Mouse (Mus musculus): ENCODE results near the gene Ksr1.

The Ksr1 gene

GRCm38 (mm10) chr11:79069453-79070153 lies 76.6 kb downstream of the Ksr1 start:
- DNase-seq (ENCODE audit: low read depth in 2 of 2, low spot score in 2 of 2) = no peak

DNA sequence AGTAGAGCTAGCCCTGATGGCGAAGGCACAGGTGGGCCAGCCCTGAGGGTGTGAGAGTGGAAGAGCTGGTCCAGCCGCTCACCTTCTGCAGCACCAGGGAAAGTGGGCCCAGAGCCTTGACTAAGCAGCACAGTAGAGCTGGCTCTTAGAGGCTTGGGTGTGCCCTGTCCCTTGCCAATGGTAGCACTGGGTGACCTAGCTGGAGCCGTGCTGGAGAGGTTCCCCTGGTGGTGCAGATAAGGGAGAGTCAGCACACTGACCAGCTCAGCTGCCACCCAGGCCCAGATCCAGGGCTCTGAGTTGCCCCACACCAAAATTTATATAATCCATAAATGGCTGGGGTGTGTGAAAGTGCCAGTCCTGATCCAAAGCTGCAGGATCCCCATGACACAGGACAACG lies 79.0 kb downstream of the Ksr1 start:
- no peak for DNase-seq (ENCODE audit: low read depth in 2 of 2, low spot score in 2 of 2)

- DNase-seq (ENCODE audit: low read depth in 2 of 2, low spot score in 2 of 2) = no peak
Measured at GRCm38 (mm10) chr11:79066191-79066530, 80.0 kb downstream of the Ksr1 start.

- no peak for DNase-seq (ENCODE audit: low read depth in 2 of 2, low spot score in 2 of 2)
Measured at GRCm38 (mm10) chr11:79065463-79066190, 80.6 kb downstream of the Ksr1 start.

DNA sequence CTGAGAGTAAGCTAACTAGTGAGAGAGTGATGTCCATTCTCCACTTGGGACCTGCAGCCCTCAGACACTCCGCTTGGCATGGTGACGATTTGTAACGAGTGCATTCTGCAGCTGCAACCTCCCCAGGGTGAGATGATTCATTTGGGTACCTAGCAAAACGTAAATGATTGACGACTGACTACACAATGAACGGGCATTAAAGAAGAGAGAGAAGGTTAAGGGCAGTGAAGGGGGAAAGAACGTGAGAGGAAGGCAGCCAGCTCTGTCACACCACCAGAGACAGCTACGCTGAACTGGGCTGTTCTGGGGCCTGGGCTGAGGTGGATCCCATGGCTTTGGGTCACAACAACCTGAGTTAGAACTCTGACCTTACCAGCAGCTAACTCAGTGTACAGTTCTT lies 81.9 kb downstream of the Ksr1 start:
- DNase-seq (ENCODE audit: low read depth in 2 of 2, low spot score in 2 of 2) = no peak

DNA sequence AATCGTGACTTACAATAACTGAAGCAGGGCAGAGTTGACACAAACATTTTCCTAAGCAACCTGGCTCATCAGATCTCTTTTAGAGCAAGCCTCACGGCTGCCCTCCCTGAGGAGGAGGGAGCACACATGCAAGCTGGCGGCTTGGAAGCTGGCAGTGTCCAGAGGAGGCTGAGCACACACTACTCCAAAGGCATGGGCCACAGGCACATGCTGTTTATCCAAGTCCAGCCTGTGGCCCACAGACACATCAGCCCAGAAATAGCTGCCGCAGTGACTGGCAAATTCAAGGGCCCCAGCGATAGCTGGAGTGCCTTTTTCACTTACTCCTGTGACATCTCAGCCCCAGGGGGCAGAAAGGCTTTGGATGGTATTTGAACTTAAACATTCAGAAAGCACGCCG lies 82.6 kb downstream of the Ksr1 start:
- DNase-seq (ENCODE audit: low read depth in 2 of 2, low spot score in 2 of 2) = no peak

- no peak for DNase-seq (ENCODE audit: low read depth in 2 of 2, low spot score in 2 of 2)
Measured at GRCm38 (mm10) chr11:79062897-79063296, 83.3 kb downstream of the Ksr1 start.

DNA sequence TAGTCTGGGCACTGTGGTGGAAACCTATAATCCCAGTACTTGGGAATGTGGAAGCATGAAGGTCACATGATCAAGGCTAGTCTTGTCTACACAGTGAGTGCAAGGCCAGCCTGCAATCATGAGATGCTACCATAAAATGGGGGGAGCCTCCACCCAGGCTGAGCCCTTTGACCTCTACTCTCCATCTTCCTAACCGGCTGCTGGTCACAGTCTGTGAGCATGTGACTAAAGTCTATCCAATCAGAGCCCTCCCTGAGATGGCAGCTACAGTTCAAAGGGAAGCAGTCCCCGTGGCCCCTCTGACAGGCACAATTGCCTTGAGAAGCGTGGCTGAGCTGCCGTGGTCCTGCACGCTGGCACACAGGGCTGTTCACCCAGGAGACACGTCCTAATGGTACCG lies 84.4 kb downstream of the Ksr1 start:
- DNase-seq (ENCODE audit: low read depth in 2 of 2, low spot score in 2 of 2) = no peak

GRCm38 (mm10) chr11:79059850-79060249 lies 86.4 kb downstream of the Ksr1 start:
- no peak for DNase-seq (ENCODE audit: low read depth in 2 of 2, low spot score in 2 of 2)

DNA sequence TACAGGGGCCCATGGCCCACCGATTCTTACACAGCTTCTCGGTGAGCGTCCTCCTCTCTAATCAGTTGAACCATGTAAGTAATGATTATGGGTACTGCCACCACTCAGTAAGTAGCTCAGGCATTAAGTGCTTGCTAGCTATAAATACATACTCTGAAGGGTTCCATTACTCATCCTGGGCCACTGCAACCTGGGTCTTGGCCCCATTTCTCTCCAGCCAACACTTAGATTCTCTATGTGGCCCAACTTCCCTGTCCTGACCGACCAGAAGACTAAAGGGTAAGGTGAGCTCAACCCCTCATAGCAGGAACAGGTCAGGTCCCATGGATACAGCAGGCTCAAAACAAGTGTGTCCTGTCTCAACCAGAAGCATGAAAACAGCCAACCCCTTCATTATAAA lies 87.1 kb downstream of the Ksr1 start:
- no peak for DNase-seq (ENCODE audit: low read depth in 2 of 2, low spot score in 2 of 2)

DNA sequence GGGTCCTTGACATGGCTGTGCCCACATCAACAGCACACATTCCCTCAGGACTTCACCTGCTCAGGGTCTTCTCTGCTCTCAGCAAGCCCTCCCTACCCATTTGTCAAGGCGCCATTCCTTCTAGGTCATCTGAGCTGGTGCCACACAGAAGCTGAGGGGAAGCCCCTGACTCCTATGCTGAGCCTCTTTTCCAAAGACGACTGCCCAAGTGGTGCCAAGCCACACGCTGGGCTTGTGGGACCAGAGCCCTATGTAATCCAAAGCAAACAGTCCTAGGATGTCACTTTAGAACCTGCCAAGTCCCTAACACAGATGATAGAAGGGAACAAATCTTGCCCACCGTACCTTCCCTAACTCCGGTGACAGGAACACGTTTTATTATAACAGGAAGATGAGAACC lies 87.6 kb downstream of the Ksr1 start:
- no peak for DNase-seq (ENCODE audit: low read depth in 2 of 2, low spot score in 2 of 2)

- no peak for DNase-seq (ENCODE audit: low read depth in 2 of 2, low spot score in 2 of 2)
Measured at GRCm38 (mm10) chr11:79057809-79058208, 88.4 kb downstream of the Ksr1 start.

- DNase-seq (ENCODE audit: low read depth in 2 of 2, low spot score in 2 of 2) = no peak
Measured at GRCm38 (mm10) chr11:79056891-79057290, 89.3 kb downstream of the Ksr1 start.

DNA sequence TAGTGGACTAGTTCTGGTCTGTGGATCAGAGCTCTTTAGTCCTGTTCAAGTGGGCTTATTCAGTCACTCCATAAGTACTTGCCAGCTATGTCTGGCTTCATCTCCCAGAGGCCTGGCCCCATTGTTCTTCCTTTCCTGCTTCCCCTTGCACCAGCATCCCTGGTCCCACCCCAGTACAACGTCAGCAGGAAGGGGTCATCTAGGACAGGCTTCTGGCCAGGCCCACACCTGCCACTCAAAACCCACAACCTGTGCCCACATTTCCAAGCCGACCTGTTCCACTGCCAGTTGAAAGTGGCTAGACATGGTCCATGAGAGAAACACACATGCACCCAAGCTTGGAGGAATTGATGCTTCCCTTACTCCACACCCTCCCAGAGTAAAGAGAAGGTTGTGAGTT lies 90.2 kb downstream of the Ksr1 start:
- no peak for DNase-seq (ENCODE audit: low read depth in 2 of 2, low spot score in 2 of 2)

DNA sequence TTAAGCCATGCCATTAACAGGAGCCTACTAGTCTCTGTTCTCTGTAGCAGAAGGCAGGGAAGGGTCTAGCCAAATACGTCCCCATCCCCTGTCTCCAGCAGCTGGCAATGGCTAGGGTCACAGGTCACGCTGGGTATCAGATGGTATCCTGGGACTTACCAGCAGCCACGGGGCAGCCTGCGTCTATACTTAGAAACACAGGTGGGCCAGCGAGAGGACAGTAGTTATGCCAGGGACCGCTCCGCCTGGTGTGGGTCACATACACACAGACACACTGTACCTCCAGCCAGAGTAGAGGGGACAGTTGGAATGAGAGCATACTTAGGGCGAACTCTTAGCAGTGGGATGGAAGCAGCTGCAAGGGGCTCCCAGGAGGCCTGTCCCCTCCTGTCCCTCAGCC lies 91.0 kb downstream of the Ksr1 start:
- DNase-seq (ENCODE audit: low read depth in 2 of 2, low spot score in 2 of 2) = no peak

DNA sequence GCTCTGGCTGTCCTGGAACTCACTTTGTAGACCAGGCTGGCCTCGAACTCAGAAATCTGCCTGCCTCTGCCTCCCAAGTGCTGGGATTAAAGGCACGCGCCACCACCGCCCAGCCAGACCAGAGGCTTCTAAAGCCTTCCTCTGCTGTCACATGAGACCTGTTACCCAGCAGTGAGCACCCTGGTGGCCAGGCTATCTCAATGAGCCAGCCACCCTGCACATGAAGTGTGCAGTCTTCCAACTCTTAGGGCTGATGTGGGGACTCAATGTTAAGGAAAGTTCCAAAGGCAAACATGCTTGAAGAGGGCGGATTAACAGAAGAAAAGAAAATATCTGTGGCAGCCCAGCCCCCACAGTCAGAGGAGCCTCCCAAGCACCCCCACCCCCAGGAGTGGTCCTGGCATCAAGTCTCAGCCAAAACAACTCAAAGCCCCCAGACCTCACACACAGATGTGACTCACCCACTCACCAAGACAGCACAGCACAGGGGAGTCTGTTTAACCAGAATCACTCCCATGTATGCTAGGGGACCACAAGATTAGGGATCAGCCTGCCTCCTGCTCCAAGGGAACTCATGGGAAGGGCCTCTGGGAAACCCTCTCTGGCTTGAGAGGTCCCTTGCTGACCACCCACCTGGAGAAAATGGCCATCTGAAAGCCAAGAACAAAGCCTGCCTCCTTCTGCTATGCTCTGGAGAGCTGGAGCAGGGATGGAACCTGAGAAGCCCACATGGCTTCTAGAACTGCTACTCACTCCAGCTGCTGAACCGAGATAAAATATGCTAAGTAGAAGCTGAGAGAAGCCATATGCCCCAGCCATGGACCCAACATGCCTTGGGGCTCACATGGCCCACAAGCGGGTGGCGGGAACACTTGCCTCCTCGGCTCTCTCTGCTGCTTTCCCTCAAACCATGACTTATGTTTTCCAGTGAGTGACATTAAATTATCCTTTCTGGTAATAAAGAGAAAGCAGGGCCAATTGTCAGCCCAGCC lies 91.8 kb downstream of the Ksr1 start:
- DNase-seq (ENCODE audit: low read depth in 2 of 2, low spot score in 2 of 2) = no peak

- DNase-seq (ENCODE audit: low read depth in 2 of 2, low spot score in 2 of 2) = no peak
Measured at GRCm38 (mm10) chr11:79053437-79053836, 92.8 kb downstream of the Ksr1 start.

- no peak for DNase-seq (ENCODE audit: low read depth in 2 of 2, low spot score in 2 of 2)
Measured at GRCm38 (mm10) chr11:79052769-79053168, 93.4 kb downstream of the Ksr1 start.

GRCm38 (mm10) chr11:79051522-79051921 lies 94.7 kb downstream of the Ksr1 start:
- no peak for DNase-seq (ENCODE audit: low read depth in 2 of 2, low spot score in 2 of 2)

DNA sequence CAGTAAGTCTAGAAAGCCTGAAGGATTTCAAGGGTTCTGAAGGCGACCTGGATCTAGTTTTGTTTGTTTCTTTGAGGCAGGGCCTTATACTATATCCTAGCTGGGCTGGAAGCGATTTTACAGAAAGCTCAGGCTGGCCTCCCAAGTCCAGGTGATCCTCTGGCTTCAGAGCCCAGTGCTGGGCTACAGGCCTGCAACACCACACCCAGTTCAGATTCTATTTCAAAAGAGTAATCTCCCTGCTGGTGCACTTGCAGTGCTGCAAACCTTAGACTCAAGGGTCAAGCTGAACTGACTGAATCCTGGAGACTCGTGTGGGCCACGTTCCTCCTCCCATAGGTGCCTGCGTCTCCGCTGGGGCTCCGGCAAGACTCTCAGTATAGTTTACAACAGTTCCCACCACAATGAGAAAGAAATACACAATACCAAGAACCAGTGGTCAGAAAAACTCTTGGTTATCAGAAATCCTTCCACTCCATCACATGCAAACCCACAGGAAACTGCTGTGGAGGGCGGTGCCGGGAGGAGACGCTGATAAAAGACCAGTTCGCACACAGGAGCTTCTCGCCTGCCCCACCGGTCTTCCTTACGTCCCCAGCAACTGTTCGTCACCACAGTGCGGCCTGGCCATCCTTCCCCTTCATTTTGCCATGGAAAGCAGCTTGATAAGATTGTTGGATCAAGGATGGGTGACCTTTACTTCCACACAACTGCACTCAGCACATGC lies 95.3 kb downstream of the Ksr1 start:
- DNase-seq (ENCODE audit: low read depth in 2 of 2, low spot score in 2 of 2) = no peak

DNA sequence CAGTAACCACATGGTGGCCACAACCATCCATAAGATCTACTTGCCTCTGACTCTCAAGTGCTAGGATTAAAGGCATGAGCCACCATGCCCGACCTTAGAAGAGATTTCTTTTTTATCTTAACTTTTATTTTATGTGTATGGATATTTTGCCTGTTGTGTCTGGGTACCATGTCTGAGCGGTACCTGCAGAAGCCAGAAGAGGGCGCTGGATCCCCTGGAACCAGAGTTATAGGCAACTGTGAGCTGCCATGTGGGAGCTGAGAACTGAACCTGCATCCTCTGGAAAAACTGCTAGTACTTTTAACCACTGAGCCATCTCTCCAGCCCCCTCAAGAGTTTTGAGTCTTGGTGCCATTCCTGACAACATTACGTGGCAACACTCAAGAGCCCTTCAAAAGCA lies 97.3 kb downstream of the Ksr1 start:
- no peak for DNase-seq (ENCODE audit: low read depth in 2 of 2, low spot score in 2 of 2)
